Mouse (Mus musculus) right cerebral cortex, postnatal 10 days (tissue): Measurements from ENCODE around the gene Cd247.

Source experiments
- DNase-seq, 2 experiments: peaks; one replicate each; pipeline ENCODE4 v3.0.0; 2021; ENCODE audit warnings: low spot score in 2 of 2

Cd247 gene

DNA sequence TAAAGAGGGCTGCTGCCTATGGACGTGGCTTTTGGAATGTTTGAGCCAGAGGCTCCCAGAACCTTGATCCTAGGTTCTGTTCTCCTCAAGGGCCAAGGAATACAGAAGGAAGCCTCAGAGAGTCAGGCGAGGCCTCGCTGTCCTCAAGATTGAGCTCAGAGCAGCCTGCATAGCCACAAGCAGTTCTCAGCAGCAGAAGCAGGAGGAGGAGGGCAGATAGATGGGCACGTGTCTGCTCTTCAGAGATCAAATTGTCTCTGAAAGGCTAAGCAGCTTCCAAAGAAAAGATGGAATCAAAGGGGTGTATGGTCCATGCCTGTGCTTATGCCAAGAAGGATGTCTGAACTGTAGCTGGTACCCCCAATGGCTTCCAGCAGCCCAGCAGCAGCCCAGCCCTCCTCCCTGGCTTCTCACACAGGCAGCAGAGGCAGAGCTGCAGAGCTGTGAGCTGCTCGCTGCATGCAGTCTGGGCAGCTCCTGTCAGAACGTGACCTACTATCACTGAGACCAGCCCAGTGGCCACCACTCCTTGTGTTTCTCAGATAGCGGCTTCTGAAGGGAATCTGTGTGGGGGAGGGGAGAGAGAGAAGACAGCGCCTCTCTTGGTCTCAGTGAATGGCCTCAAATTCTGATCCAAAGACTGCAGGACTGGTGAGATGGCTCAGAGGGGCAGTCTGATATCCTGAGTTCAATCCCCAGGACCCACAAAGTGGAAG is 29.8 kb downstream of the Cd247 start:
- no peak for DNase-seq

DNA sequence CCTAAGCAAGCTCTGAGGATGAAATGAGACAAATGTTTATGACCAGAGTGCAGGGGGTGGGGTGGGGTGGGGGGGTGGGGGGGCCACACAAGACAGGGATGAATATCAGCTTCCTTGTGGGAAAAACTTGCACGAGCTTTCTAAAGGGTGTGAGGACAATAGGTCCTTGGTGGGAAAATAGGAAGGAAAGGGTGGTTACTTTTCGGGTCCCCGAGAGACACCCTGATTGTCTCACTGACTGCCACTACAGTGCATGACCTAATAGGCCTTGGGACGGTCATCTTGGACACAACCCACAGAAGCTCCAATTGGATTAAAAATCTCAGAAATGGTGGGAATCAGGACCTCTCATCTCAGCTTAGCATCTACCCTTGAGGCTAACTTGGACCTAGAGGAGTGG is 30.7 kb downstream of the Cd247 start:
- DNase-seq, result no peak

DNA sequence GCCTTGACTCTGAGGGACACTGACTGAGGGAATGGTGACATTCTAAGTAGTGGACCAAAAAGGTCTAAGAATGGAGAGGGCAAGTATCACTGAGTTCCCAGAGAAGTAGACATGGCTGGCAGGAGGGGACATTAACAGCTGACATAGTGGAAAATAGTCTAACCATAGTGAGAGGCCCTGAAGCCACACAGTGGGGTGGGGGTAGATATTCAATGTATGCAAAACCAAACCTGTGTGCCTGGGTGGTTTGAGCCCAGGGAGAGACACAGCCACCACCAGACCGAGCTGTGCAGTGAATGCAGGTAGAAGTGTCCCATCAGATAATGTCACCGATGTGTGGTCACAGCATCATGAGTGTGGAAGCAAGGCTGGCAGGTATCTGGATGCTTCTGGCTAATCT is 33.5 kb downstream of the Cd247 start:
- DNase-seq, result no peak

DNA sequence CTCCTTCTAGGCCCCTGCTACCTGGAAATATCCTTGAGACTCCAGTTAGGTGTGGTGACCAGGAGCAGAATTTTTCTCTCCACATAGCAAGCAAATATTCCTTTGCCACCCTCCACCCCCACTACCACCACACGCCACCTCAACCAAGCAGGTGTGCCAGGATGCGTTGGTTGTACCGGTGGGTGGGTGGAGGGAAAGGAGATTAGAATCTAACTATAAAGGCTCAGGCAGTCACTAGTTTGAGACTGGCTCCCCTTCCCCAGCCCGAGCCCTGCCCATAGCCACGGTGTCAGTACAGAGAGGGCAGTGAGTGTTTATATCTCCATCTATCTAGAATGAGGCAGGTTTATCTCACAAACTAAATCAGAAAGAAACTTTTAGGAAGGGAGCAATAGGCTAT is 39.7 kb downstream of the Cd247 start:
- DNase-seq, result no peak

DNA sequence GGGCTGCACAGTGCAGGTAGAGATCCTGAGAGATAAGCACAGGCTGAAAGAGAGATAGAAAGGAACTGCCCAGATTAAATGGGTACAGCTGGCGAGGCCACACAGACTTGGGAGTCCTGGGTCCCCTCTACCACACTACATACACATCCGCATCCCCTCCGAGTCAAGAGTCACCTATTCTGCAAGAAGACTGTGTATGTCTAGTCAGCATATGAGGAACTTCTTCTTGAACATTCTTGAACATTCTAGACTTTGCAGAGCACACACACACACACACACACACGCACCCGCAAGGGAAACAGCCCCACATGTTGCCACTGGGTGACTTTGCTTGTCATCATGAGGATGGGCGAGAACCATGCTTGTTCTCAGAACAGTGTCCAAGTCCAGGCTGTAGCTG is 40.1 kb downstream of the Cd247 start:
- DNase-seq, result no peak

DNA sequence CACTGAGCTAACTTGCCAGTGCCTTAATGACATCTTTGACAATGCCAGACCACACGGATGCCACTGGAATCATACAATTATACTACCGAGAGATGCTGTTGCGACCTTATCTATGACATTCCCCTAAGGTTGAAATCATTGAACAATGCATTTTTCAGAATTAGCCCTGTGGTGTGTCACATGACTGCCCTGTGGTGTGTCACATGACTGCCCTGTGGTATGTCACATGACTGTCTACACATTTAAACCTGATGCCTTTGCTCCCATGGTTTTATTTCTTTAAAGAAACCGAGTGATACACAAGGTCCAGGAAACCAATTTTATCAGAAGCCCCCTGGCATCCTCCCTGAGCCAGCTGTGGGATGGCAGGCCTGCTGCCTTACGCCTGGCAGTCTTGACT is 41.4 kb downstream of the Cd247 start:
- DNase-seq, result no peak

DNA sequence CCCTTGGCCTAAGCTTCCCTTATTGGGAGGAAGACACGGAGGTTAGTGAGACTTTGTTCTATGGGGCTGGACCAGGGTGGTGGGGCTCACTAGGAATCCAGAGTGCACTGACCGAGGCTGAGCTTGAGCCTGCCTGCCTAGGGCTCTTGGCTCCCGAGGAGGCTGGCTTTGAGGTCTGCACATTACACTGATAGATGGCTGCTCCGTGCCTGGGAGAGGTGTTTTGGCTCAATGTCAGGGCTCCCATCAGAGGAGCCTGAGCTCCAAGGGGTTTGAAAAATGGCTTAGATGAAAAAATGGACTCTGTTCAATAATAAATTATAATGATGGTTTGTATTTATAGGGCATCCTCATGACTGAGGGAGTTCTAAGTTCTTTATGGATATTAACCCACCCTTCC is 44.8 kb downstream of the Cd247 start:
- DNase-seq, result no peak

DNA sequence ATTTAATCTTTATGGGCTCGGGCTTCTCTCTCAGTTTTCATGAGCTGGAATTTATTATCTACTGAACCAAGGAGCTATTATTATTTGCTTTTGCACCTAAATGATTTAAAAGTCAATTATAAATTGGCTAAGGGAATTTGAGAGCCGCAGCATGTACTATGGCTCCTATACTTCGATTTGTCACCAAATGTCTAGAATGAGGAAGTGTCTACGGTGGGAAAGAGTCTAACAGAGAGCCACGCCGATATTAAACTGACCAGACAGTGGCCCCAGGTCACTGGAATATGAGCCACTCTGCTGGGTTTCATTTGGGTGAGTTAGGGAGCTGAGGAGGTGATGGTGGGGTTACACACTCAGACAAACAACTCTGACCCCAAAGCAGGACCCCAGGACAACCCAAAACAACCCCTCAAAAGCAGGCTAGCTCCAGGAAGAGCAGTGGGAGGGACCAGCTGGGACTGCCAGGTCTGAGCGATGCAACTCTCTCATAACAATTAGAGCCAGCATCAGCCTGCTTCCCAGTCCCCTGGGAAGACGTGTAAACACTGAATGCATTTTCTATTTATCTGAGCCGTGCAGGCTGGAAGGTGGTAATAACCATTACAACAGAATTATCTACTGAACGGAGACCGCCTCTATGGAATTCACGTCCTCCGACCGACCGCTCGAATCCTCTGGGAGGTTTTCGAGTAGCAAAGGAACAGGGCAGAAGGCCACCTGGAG is 45.6 kb downstream of the Cd247 start:
- no peak for DNase-seq

DNA sequence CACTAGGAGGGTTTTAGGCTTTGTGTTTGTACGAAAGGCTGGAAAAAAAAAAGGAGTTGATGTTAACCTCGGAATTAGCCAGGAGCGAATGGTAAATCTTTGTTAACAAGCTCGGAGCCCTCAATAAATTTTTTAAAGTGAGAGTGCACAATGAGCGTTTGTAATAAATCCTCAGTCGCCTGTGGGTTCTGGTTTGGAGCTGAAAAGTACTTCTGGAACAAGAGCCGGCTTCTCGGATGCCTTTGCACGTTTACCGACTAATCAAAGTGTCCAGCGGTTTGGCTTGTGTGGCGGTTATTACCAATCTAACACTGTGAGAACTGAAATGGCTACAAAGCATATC is 46.1 kb downstream of the Cd247 start:
- DNase-seq, result no peak

DNA sequence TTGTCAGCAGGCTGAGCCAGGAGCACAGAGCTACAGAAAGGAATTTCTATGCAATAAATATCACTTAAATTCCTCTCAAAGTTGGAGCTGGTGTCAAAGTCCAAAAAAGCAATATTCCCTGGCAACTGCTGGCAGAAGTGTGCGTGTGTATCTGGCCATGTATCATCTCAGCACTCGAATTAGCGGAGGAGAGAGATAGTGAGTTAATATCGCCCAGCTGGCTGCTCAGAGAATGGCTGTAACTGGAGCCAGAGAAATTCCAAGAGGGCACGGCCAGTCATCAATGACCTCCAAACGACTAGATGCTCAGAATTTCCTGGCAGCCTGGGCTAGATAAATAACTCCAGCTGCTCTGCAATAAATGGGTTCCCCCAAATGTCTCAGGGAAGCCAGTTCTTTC is 48.0 kb downstream of the Cd247 start:
- peak in 1 of 2 experiments; percentile 25 for DNase-seq

DNA sequence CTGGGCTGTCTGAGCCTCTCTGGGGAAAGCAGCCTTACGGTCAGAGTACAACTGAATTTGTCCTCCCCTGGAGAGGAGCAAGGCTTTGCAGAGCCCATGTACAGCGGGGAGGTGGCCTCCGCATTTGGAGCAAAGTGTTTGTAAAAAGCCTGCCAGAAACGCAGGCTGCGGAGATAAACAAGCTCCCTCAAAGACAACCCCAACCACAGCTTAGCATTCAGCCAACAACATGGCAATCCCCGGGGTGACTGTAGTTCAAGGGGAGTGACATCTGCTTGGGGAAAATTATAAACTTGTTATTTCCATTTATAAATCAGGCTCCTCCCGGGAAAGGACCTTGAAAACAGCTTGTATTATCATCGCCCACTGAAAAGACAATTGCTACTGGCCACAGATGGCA is 49.1 kb downstream of the Cd247 start:
- DNase-seq, result peak in 1 of 2 experiments; percentile 20

DNA sequence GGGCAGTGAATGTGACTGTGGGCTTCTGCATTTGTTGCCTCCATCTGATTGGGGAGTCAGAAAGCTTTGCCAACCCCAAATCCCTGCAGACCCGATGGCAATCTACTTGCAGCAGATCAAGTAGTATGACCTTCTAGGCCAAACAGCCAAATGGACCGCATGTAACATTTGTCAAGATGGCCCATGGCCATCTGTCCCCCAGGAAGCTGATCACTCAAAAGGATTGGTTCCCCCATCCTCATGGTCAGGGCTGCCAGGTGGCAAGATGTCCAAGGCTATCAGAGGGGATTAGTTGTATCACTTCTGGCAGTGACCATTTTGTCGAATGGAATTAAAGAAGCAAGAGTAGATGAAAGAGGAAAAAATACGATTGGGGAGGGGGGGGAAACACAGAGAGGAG is 50.7 kb downstream of the Cd247 start:
- DNase-seq, result peak in 1 of 2 experiments; percentile 15

DNA sequence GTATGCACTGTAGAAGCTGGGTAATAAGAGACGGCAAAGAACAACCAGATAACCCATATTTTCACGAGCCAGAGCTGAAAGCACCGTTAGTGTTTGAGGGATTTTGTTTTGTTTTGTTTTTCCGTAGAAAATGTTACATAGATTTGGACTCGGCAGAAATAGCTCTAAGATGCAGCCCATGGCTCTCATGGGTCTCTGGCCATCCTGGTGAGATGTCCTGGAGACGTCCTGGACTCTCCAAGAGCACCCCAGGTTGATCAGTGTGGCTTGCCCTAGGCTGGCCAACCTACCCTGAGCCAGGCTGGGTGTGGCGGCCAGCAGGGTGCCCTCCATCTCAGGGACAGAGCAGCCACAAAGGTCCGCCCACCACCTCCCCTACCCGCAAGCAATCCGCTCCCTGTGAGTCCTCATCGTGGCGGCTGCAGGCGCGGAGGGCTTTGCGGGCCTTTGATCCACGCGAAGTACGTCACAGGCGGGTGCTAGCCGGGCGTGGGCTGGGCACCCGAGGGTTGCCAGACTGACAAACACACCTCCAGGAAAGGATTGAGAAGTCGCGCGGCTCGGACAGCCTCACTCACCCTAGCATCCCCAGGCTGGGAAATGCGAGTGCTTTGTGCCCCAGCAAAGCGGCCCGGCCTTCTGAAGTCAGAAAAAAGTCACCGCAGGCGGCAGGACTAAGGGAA is 52.2 kb downstream of the Cd247 start:
- DNase-seq, result peak in 1 of 2 experiments; percentile 22

DNA sequence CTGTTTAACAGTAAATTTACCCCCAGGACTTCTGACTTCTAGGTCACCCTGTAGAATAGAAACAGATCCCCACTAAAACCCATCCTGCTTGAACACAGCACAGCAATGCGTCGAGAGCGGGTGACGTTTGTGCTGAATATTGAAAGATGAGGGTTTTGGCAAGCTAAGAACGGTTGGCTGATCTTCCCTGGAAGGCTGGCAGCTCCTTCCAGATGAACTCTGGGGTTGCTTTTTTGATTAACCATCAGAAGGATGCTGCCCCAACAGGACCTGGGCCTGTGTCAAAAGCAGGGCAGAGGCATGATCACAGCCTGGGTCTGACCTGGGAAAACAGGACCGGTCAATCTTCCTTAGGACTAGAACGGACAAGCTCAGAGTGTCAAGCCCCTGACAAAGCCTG is 53.7 kb downstream of the Cd247 start:
- DNase-seq, result peak in 1 of 2 experiments; percentile 19

DNA sequence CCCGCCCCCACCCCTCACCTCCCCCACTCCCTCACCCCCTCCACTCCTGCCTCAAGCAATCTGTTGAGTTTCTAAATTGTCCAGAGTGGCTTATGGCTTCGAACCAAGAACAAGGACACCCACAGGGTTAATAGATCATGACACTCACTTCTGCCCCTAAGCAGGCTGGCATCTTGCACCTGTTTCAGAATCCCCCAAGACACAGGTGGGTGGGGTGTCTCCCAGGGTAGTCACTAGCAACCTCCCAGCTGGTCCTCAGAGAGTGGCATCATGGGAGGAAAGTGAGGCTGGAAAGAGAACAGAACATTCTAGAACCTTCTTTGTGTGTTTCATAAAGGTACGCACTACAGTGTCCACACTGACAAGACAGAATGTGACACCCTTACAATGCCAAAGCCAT is 55.1 kb downstream of the Cd247 start:
- DNase-seq, result peak in 1 of 2 experiments; percentile 20

DNA sequence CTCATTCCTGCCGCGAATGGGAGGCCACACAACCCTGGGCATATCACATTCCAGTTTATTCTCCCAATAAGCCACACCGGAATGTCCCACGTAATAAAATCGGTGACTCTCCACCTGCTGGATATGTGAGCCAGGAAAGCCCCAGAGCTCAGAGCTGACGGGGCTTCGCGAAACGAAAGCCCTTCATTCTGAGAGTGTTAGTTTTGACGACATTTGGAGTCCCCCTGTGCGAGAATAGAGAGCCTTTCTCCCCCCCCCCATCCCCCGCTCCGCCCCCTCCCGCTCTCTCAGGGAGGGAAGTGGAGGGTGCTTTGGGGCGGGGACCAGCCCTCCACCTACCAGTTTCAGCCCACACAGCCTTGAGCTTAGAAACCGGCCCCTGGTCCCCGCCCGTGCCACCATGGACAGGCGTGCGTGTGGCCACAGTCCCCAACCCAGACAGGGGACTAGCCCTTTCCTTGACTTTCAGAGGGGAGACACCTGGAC is 56.0 kb downstream of the Cd247 start:
- peak in 1 of 2 experiments; percentile 22 for DNase-seq

DNA sequence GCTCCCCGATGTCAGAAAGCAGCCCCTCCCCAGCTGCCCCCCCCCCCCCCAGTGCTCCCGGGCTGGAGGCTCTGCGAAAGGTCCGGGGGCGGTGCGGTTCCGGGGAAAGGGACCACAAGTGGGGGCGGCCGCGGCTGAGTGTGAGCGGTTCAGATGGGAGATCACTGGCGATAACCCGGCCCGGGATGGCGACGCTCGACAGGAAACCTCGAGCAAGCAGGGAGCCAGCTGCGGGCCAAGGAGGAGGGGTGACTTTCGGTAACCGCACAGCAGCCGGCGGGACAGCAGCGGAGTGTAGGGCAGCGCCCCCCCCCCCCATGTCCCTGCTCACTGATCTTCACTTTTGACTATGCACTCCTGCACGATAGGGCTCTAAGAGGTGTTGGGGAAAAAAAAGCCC is 56.5 kb downstream of the Cd247 start:
- DNase-seq, result peak in 1 of 2 experiments; percentile 24

DNA sequence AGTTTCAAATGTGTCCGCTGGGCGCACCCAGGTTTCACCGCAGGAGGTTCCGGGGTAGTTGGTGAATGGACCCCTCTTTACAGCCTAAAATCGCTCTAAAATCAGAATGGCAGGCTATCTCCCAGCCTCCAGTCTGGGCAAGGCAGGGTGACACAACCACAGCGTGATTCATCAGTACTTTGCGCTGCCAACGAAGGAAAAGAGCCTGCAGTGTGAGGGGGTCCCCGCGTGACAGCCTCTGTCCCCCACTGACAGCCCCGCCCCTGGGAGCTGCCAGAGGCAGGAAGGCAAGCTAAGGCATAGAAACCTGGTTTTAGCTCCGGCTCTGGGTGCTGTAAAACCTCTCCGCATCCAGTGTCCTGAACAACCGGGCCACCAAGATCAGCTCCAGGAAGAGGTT is 56.9 kb downstream of the Cd247 start:
- peak in 1 of 2 experiments; percentile 30 for DNase-seq

DNA sequence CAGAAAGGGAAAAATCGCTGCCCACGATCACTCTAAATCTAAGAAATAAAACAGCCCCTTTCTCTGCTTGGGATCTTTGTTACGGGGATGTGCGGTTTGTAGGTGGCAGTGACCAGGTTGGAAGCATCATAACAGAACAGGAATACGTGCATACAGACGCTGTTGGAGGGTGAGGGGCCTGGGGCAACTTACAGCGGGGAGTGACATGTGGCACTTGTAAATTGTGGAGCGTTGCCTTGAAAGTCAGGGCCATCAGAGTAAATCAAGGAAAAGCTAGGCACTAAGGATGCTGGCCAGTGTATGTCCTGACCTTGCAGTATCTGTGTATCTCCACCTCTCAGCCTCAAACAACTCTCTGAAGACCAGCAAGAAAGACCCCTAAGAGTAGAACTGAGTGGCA is 59.9 kb downstream of the Cd247 start:
- DNase-seq, result no peak

DNA sequence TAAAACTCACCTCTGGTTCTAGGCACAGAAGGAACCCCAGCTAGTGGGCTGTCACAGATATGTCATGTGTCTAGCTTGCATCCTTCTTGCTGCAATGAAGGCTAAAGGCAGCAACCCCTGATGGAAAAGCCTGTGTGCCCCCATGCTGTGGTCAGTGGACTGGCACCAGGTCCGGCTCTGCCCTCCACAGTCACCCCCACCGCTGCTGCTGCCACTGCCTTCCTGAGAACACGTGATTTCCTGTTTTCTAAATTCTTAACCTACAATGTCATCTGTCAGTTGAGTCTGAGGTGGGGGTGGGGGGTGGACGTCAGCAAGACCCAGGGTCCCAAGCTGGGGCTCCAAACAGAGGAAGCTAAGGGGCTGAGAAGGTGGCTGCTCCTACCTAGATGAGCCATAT is 60.4 kb downstream of the Cd247 start:
- no peak for DNase-seq

DNA sequence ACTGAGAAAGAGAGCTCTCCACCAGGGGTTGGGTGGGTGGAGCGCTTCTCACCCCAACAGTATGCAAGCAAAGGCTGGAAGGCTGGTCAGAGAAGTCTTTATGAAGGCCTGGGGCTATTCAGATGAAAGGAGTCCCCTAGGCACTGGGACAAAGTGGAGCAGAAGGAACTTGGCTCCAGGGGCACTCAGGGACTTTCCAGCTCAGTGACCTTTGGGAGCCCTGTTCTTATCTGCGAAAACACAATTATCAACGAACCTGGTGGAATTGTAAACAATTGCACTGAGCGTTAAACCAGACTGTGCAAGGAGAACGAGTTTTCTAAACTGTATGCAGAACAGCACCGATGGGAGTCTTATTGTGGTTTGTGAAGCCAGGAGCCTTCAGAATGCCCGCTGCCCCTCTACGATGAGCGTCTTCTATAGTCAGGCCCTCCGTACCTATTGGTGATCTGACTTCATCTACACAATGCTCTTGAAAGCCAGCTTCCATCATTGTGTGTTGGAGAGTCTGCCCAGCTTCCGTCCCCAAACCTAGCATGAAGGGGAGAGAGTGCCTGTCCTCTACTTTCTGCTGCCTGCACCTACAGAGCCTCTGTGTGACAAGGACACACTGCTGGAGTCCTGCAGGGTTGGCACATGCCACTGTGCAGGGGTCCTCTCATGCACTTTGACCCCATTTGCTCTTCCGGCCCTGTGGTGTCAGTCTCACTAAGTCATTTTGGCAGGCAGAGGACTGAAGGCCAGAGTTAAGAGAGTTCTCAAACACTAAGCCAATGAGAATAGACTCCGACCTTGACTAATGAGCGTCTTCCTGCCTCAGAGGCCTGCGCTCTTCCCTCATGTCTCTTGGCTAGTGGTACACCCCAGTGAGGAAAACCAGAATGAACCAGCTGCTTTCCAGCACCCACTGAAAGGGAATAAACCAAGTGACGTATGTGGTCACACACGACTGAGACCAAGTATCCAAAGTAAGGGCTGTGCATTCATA is 61.3 kb downstream of the Cd247 start:
- DNase-seq, result no peak

DNA sequence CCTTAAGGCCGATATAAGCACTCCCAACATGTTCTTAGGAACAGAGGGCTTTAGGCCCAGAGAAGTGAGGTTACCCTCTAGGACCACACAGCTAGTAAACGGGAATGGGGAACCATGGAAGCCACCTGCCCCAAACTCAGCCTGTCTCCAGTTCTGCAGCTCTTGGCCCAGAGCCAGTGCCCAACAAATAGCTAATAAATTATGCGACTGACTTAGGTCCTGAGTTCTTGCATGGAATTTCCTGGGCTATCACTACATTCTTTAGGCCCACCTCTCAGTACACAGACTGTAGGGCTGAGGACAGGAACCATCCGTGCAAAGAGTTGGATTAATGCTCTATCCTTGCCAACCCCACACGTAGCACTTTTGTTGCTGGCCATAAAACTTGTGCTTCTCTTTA is 63.6 kb downstream of the Cd247 start:
- no peak for DNase-seq
